Mouse (Mus musculus) MEL (cell line): Measurements from ENCODE around the gene Fam114a1.

Experiments
- CTCF ChIP-seq, 3 experiments: IDR thresholded peaks in 2 of 3; conservative IDR thresholded peaks in 1 of 3; 2 replicates each; pipeline ENCODE4 v1.5.1; 2011 to 2012; ENCODE audit warnings: low read length in 3 of 3, low read depth in 2 of 3, mild to moderate bottlenecking in 2 of 3, improper control_type of control experiment in 1 of 3, inconsistent platforms in 1 of 3, mixed read lengths in 1 of 3, moderate library complexity in 1 of 3; ENCODE audit not compliant: control insufficient read depth in 1 of 3, insufficient read depth in 1 of 3, poor library complexity in 1 of 3, severe bottlenecking in 1 of 3
- MEF2A ChIP-seq: IDR thresholded peaks from 2 replicates; pipeline ENCODE4 v1.6.1; 2014; ENCODE audit warnings: low read depth, mild to moderate bottlenecking, inconsistent platforms, low read length, improper control_type of control experiment; ENCODE audit not compliant: poor library complexity, insufficient replicate concordance, severe bottlenecking; ENCODE audit errors: extremely low read depth

DNA sequence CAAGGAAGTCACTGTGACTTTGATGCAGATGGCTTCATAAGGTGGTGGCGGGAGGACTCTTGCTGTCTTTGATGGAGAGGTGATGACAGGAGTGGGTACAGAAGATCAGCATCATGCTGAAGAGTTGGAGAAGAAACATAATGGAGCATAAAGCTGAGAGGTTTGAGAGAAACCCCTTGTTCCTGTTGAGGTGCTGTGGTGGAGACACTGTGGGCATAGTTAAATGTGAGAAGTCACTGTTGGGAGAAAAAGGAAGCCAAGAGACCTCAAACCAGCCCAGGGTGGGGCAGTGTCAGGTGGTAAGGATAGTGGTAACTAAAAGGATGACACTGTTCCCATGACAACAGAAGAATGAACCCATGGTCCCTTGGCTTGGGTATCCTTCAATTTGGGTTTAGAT, 20.1 kb downstream of the Fam114a1 start:
- TF ChIP-seq CTCF (IDR thresholded peaks at IDR 0.05 in 2 of 3, conservative IDR thresholded peaks at IDR 0.05 in 1 of 3; ENCODE audit: control insufficient read depth in 1 of 3, insufficient read depth in 1 of 3, low read depth in 2 of 3, low read length in 3 of 3, poor library complexity in 1 of 3, severe bottlenecking in 1 of 3) (no peak), MEF2A (no peak)
